Mouse (Mus musculus): Measurements from ENCODE around the gene Insl5. TPM values are rescaled to one million over a fixed set of nuclear protein-coding genes. Genes with fewer than 3 reads are reported as not detected.

Gene Insl5
- total RNA-seq (2014; rRNA removed) (not detected in 2 replicates), polyA plus RNA-seq (2015; fragmentation: Nextera tagmentation; extraction: Ambion mirVana) (not detected in 2 replicates)

- Histone ChIP-seq H3K27ac (no peak within 1 kb of the TSS), H3K36me3 (ENCODE audit: insufficient read depth, low read length) (no peaks in the 10 kb centered on the region), H3K4me2 (ENCODE audit: low read depth, low read length) (no peak within 1 kb of the TSS), H3K9ac (replicated peaks; ENCODE audit: low read length) (no peak within 1 kb of the TSS), H3K27me3 (ENCODE audit: insufficient read depth, low read length) (no peaks in the 10 kb centered on the region), H3K4me1 (ENCODE audit: insufficient read depth, low read length) (no peaks in the 10 kb centered on the region), H3K9me3 (ENCODE audit: low read length) (no peaks in the 10 kb centered on the region), H3K4me3 (ENCODE audit: low read length) (no peak within 1 kb of the TSS)
- no peak for TF ChIP-seq CTCF (IDR thresholded peaks at IDR 0.05; ENCODE audit: low read depth)
- WGBS, result 97% methylated on average over 4 of the region's 4 CpGs
- DNase-seq (ENCODE audit: low spot score), result no peak
- no peak for ATAC-seq
Measured at GRCm38 (mm10) chr4:103026621-103027020, at the start of gene Insl5. Gene Insl5 (minus strand): TSS chr4:103026842.

GRCm38 (mm10) chr4:103070631-103071030 lies 44.0 kb upstream of the Insl5 start:
- no peak for ATAC-seq
- Histone ChIP-seq H3K36me3 (ENCODE audit: insufficient read depth, low read length) (no peaks in the 10 kb centered on the region), H3K4me2 (ENCODE audit: low read depth, low read length) (no peak overlapping the region), H3K9ac (replicated peaks; ENCODE audit: low read length) (no peak overlapping the region), H3K27me3 (ENCODE audit: insufficient read depth, low read length) (no peaks in the 10 kb centered on the region), H3K4me1 (ENCODE audit: insufficient read depth, low read length) (no peaks in the 10 kb centered on the region), H3K27ac (no peak overlapping the region), H3K4me3 (ENCODE audit: low read length) (no peak overlapping the region), H3K9me3 (ENCODE audit: low read length) (no peaks in the 10 kb centered on the region)
- no peak for TF ChIP-seq CTCF (IDR thresholded peaks at IDR 0.05; ENCODE audit: low read depth)
- no peak for DNase-seq (ENCODE audit: low spot score)
- WGBS, result 68% methylated on average over 3 of the region's 3 CpGs

- H3K36me3 ChIP-seq (ENCODE audit: insufficient read depth, low read length), result no peaks in the 10 kb centered on the region
- no peak for ATAC-seq
- H3K4me2 ChIP-seq (ENCODE audit: low read depth, low read length), result no peak overlapping the region
Measured at GRCm38 (mm10) chr4:103067906-103068655, 41.4 kb upstream of the Insl5 start.

GRCm38 (mm10) chr4:103064976-103065375 lies 38.3 kb upstream of the Insl5 start:
- Histone ChIP-seq H3K27ac (no peak overlapping the region), H3K36me3 (ENCODE audit: insufficient read depth, low read length) (no peaks in the 10 kb centered on the region), H3K27me3 (ENCODE audit: insufficient read depth, low read length) (no peaks in the 10 kb centered on the region), H3K4me2 (ENCODE audit: low read depth, low read length) (no peak overlapping the region), H3K9ac (replicated peaks; ENCODE audit: low read length) (no peak overlapping the region), H3K4me3 (ENCODE audit: low read length) (no peak overlapping the region), H3K4me1 (ENCODE audit: insufficient read depth, low read length) (no peaks in the 10 kb centered on the region), H3K9me3 (ENCODE audit: low read length) (no peaks in the 10 kb centered on the region)
- TF ChIP-seq CTCF (IDR thresholded peaks at IDR 0.05; ENCODE audit: low read depth), result no peak
- no peak for ATAC-seq
- 82% methylated on average over 5 of the region's 5 CpGs for WGBS
- DNase-seq (ENCODE audit: low spot score), result no peak

More at GRCm38 (mm10) chr4:103067906-103068655, 41.4 kb upstream of the Insl5 start:
- no peaks in the 10 kb centered on the region for H3K27me3 ChIP-seq (ENCODE audit: insufficient read depth, low read length)
- H3K27ac ChIP-seq, result no peak overlapping the region
- no peak overlapping the region for H3K9ac ChIP-seq (replicated peaks; ENCODE audit: low read length)
- no peaks in the 10 kb centered on the region for H3K9me3 ChIP-seq (ENCODE audit: low read length)
- H3K4me3 ChIP-seq (ENCODE audit: low read length), result no peak overlapping the region
- DNase-seq (ENCODE audit: low spot score), result peak; percentile 2
- 61% methylated on average over 6 of the region's 6 CpGs for WGBS
- no peaks in the 10 kb centered on the region for H3K4me1 ChIP-seq (ENCODE audit: insufficient read depth, low read length)
- TF ChIP-seq CTCF (IDR thresholded peaks at IDR 0.05; ENCODE audit: low read depth), result no peak

- Histone ChIP-seq H3K4me3 (ENCODE audit: low read length) (no peak overlapping the region), H3K4me1 (ENCODE audit: insufficient read depth, low read length) (no peaks in the 10 kb centered on the region), H3K9me3 (ENCODE audit: low read length) (no peaks in the 10 kb centered on the region), H3K27me3 (ENCODE audit: insufficient read depth, low read length) (no peaks in the 10 kb centered on the region), H3K27ac (no peak overlapping the region), H3K36me3 (ENCODE audit: insufficient read depth, low read length) (no peaks in the 10 kb centered on the region), H3K4me2 (ENCODE audit: low read depth, low read length) (no peak overlapping the region), H3K9ac (replicated peaks; ENCODE audit: low read length) (no peak overlapping the region)
- DNase-seq (ENCODE audit: low spot score), result no peak
- ATAC-seq, result no peak
- no peak for TF ChIP-seq CTCF (IDR thresholded peaks at IDR 0.05; ENCODE audit: low read depth)
- WGBS, result 73% methylated on average over 2 of the region's 2 CpGs
Measured at GRCm38 (mm10) chr4:103064421-103064820, 37.8 kb upstream of the Insl5 start.

GRCm38 (mm10) chr4:103056909-103057308 lies 30.3 kb upstream of the Insl5 start:
- Histone ChIP-seq H3K27ac (no peak overlapping the region), H3K27me3 (ENCODE audit: insufficient read depth, low read length) (no peaks in the 10 kb centered on the region), H3K9ac (replicated peaks; ENCODE audit: low read length) (no peak overlapping the region), H3K4me1 (ENCODE audit: insufficient read depth, low read length) (no peaks in the 10 kb centered on the region), H3K4me2 (ENCODE audit: low read depth, low read length) (no peak overlapping the region), H3K36me3 (ENCODE audit: insufficient read depth, low read length) (no peaks in the 10 kb centered on the region), H3K9me3 (ENCODE audit: low read length) (no peaks in the 10 kb centered on the region), H3K4me3 (ENCODE audit: low read length) (no peak overlapping the region)
- DNase-seq (ENCODE audit: low spot score), result no peak
- no peak for ATAC-seq
- TF ChIP-seq CTCF (IDR thresholded peaks at IDR 0.05; ENCODE audit: low read depth), result no peak
- 91% methylated on average over 5 of the region's 5 CpGs for WGBS

- 89% methylated on average over 11 of the region's 11 CpGs for WGBS
- no peak for TF ChIP-seq CTCF (IDR thresholded peaks at IDR 0.05; ENCODE audit: low read depth)
- H3K4me2 ChIP-seq (ENCODE audit: low read depth, low read length), result no peak overlapping the region
- no peak overlapping the region for H3K27ac ChIP-seq
- no peaks in the 10 kb centered on the region for H3K4me1 ChIP-seq (ENCODE audit: insufficient read depth, low read length)
- no peaks in the 10 kb centered on the region for H3K9me3 ChIP-seq (ENCODE audit: low read length)
- ATAC-seq (no peak), DNase-seq (ENCODE audit: low spot score) (no peak)
- H3K9ac ChIP-seq (replicated peaks; ENCODE audit: low read length), result no peak overlapping the region
- no peaks in the 10 kb centered on the region for H3K36me3 ChIP-seq (ENCODE audit: insufficient read depth, low read length)
- H3K27me3 ChIP-seq (ENCODE audit: insufficient read depth, low read length), result no peaks in the 10 kb centered on the region
- no peak overlapping the region for H3K4me3 ChIP-seq (ENCODE audit: low read length)
Measured at GRCm38 (mm10) chr4:103048046-103048445, 21.4 kb upstream of the Insl5 start.
